Mouse (Mus musculus): ENCODE measurements at regions not wholly inside any gene's neighbourhood (a gene's known extent, or its start where the extent isn't known, plus 50 kb on each side); places are given as distances from the start of the nearest gene placed in this dataset.

GRCm38 (mm10) chr8:57403640-57404180, 52.0 kb upstream of the Scrg1 start:
- TF ChIP-seq CTCF (IDR thresholded peaks at IDR 0.05; ENCODE audit: borderline replicate concordance, extremely low read depth, insufficient read depth, insufficient read length) (no peak), POLR2A (IDR thresholded peaks at IDR 0.05; ENCODE audit: borderline replicate concordance, extremely low read depth, insufficient read depth, insufficient read length, poor library complexity, severe bottlenecking) (no peak)
